ENCODE assay signal across 10 mouse cellular contexts in genomic region chr1:55665137-55665827, GRCm38 (mm10).
DNase-seq lines count a peak whose midpoint lies in the region; ATAC-seq and TF ChIP-seq lines count a peak whose summit lies in the region.
"Had no signal": no experiment of that assay in that cellular context is flagged by ENCODE, and none has a peak within 500 bp of the region (broad histone marks: within the 10 kb centered on the region; RNA-seq: fewer than 3 reads in every experiment).

No protein-coding gene starts in this region.

- intact Hi-C loops in gastrocnemius, adult 2 months (cut with DNase I), result no loop called here

- peak overlapping the region; percentile 40 for H3K27ac ChIP-seq in gastrocnemius, adult 2 months
- no peak overlapping the region for H3K27ac ChIP-seq in lung, postnatal 0 days (ENCODE audit: low read length)
- H3K27ac ChIP-seq: limb, embryonic 12.5 days had no signal

- no peak overlapping the region for H3K9ac ChIP-seq in lung, postnatal 0 days (replicated peaks; ENCODE audit: low read depth)
- H3K9ac ChIP-seq: limb, embryonic 12.5 days had no signal

- DNase-seq in gastrocnemius, adult 2 months, result no peak
- DNase-seq in gastrocnemius, postnatal 25 days, result no peak
- peak; percentile 47 for DNase-seq in lung, postnatal 0 days (ENCODE audit: low spot score)
- no peak for DNase-seq in lung, postnatal 14 days
- peak; percentile 33 for DNase-seq in lung, postnatal 36 days
- DNase-seq in thymus, postnatal 36 days, result no peak
- DNase-seq in urinary bladder, postnatal 36 days (ENCODE audit: low spot score in 2 of 2), result no peak

- no peaks in the 10 kb centered on the region for H3K27me3 ChIP-seq in lung, postnatal 0 days (replicated peaks; ENCODE audit: insufficient read depth, low read length)
- H3K27me3 ChIP-seq: limb, embryonic 12.5 days had no signal

- no peak for TF ChIP-seq CTCF in gastrocnemius, adult 2 months (IDR thresholded peaks at IDR 0.05)
- no peak for TF ChIP-seq CTCF in lung, postnatal 0 days (IDR thresholded peaks at IDR 0.05)

- no peak overlapping the region for H3K4me2 ChIP-seq in lung, postnatal 0 days (replicated peaks; ENCODE audit: low read depth, low read length)
- H3K4me2 ChIP-seq: limb, embryonic 12.5 days had no signal

- H3K36me3 ChIP-seq in lung, postnatal 0 days (ENCODE audit: insufficient read depth, low read length), result no peaks in the 10 kb centered on the region
- H3K36me3 ChIP-seq: limb, embryonic 12.5 days had no signal

- TF ChIP-seq EP300 in lung, postnatal 0 days (IDR thresholded peaks at IDR 0.05), result no peak

- H3K4me3 ChIP-seq in gastrocnemius, adult 2 months, result 0 out of 2 replicates have a peak overlapping the region, but pooled peaks have one; percentile 24
- no peak overlapping the region for H3K4me3 ChIP-seq in lung, postnatal 0 days (ENCODE audit: low read depth, low read length)
- H3K4me3 ChIP-seq: limb, embryonic 12.5 days had no signal

- ATAC-seq in lung, postnatal 0 days, result peak; percentile 47
- no peak for ATAC-seq in megakaryocyte, adult 5-6 weeks (ENCODE audit: poor library complexity, severe bottlenecking)
- ATAC-seq: intestine, postnatal 0 days had no signal

- 38% methylated on average over 10 of the region's 10 CpGs for WGBS in lung, postnatal 0 days

- no peaks in the 10 kb centered on the region for H3K4me1 ChIP-seq in lung, postnatal 0 days (ENCODE audit: insufficient read depth, low read depth, low read length)
- H3K4me1 ChIP-seq: limb, embryonic 12.5 days had no signal

- no peaks in the 10 kb centered on the region for H3K9me3 ChIP-seq in lung, postnatal 0 days (ENCODE audit: low read length)
- H3K9me3 ChIP-seq: limb, embryonic 12.5 days had no signal

Comparison
In these comparisons a context has a peak if more than half of its experiments do, and no peak if none do; other contexts are left out.
1. DNase-seq: peak in lung, postnatal 0 days (single experiment) and lung, postnatal 36 days (single experiment); none in gastrocnemius, adult 2 months (single experiment), gastrocnemius, postnatal 25 days (single experiment), lung, postnatal 14 days (single experiment), thymus, postnatal 36 days (0 of 2) and urinary bladder, postnatal 36 days (0 of 2).